Mouse (Mus musculus) embryonic facial prominence, embryonic 11.5 days (tissue): ENCODE data around the gene Kmt2c. TPM values are rescaled to one million over a fixed set of nuclear protein-coding genes. Genes with fewer than 3 reads are reported as not detected.

Experiments used
- ATAC-seq: fragments of 200-750 bp; cut with Nextera tagmentation; replicated peaks from 2 replicates; pipeline ENCODE4 v1.8.0; 2017; ENCODE audit warnings: low read depth; ENCODE audit not compliant: insufficient number of reproducible peaks, low FRiP score, low TSS enrichment
- DNase-seq: peaks from one replicate; pipeline ENCODE4 v3.0.0-alpha.2; 2015; ENCODE audit warnings: low spot score
- H3K27ac ChIP-seq: fragments of 300-500 bp; sonication (generic); replicated peaks from 2 replicates; pipeline ENCODE4 v1.5.1; 2014; ENCODE audit warnings: mild to moderate bottlenecking, low read depth, low read length, control low read depth
- H3K27me3 ChIP-seq: fragments of 300-500 bp; sonication (generic); 2 replicates; pipeline ENCODE4 v1.6.1; 2014; ENCODE audit warnings: mild to moderate bottlenecking, low read length, moderate library complexity, mixed read lengths; ENCODE audit not compliant: control insufficient read depth, insufficient read depth
- H3K36me3 ChIP-seq: fragments of 300-500 bp; sonication (generic); replicated peaks from 2 replicates; pipeline ENCODE4 v1.6.1; 2014; ENCODE audit warnings: low read depth, mild to moderate bottlenecking, low read length, moderate library complexity, mixed read lengths; ENCODE audit not compliant: control insufficient read depth, insufficient read depth
- H3K4me1 ChIP-seq: fragments of 300-500 bp; sonication (generic); 2 replicates; pipeline ENCODE4 v1.6.1; 2014; ENCODE audit warnings: low read length, mixed read lengths; ENCODE audit not compliant: control insufficient read depth, insufficient read depth
- H3K4me2 ChIP-seq: fragments of 300-500 bp; sonication (generic); 2 replicates; pipeline ENCODE4 v1.6.1; 2014; ENCODE audit warnings: low read depth, mild to moderate bottlenecking, control low read depth, low read length, moderate library complexity
- H3K4me3 ChIP-seq: fragments of 300-500 bp; sonication (generic); 2 replicates; pipeline ENCODE4 v1.5.1; 2014; ENCODE audit warnings: low read depth, low read length, control low read depth
- H3K9ac ChIP-seq: fragments of 300-500 bp; sonication (generic); replicated peaks from 2 replicates; pipeline ENCODE4 v1.6.1; 2014; ENCODE audit warnings: mild to moderate bottlenecking, control low read depth, low read length
- H3K9me3 ChIP-seq: fragments of 300-500 bp; sonication (generic); replicated peaks from 2 replicates; pipeline ENCODE4 v1.6.1; 2016; ENCODE audit warnings: mild to moderate bottlenecking, low read length, inconsistent platforms, mixed read lengths; ENCODE audit not compliant: control insufficient read depth
- WGBS: fragments of 180-500 bp; shearing (Covaris S2); extraction: QIAGEN DNeasy Blood & Tissue Kit; methylation state at CpG from one replicate; pipeline ENCODE4 v1.1.7; 2014; 5-methylcytosine and 5-hydroxymethylcytosine counted together
- polyA plus RNA-seq: library from polyadenylated mRNA; unstranded; fragments of >200 nt; fragmentation: Nextera tagmentation; extraction: Ambion mirVana; gene quantifications from 2 replicates; pipeline ENCODE4 v1.2.1, GENCODE M21; 2014

Gene Kmt2c
- polyA plus RNA-seq, 1 experiment from 2014 or later = 15.8 TPM

DNA sequence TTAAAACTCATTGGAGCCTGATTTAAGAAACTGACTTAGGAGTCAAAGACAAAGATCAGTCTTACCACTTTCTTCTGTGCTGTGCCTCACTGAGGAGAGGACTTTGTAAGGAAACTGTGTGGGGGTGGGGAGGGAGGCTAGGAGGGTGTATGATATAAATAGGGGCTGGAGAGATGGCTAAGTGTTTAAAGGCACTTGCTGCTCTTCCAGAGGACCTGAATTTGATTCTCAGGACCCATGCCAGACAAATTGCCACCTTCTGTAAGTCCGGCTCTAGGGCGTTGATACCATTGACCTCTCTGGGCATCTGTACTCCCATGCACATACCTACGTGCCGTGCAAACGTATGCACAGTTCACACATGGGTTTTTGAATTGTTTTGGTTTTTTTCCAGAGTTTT is 7.5 kb upstream of the Kmt2c start:
- H3K4me1 ChIP-seq = no peaks in the 10 kb centered on the region
- no peak overlapping the region for H3K27ac ChIP-seq
- WGBS = 78% methylated on average over 5 of the region's 5 CpGs
- H3K9me3 ChIP-seq = no peaks in the 10 kb centered on the region
- no peak overlapping the region for H3K4me3 ChIP-seq
- no peaks in the 10 kb centered on the region for H3K27me3 ChIP-seq
- H3K4me2 ChIP-seq = no peak overlapping the region
- ATAC-seq = no peak
- DNase-seq = no peak
- H3K9ac ChIP-seq = no peak overlapping the region
- H3K36me3 ChIP-seq = no peaks in the 10 kb centered on the region

DNA sequence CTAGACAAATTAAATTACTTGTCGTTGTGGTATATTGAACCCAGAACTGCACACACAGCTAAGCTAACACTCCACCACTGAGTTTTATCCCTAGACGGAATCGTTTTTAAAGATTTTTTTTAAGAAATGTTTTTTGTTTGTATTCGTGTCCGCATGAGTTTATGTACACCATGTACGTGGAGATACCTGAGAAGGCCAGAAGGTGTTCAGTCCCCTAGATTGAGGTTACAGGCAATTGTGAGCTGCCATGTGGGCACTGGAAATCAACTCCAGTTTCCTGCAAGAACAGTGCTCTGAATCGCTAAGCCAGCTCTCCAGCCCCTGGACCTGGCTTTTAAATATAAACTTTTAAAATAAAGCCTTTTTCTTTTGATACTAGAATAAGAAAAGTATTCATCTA is 2.1 kb upstream of the Kmt2c start:
- DNase-seq (no peak), ATAC-seq (no peak)
- Histone ChIP-seq H3K9me3 (no peaks in the 10 kb centered on the region), H3K27ac (no peak overlapping the region), H3K4me3 (no peak overlapping the region), H3K36me3 (no peaks in the 10 kb centered on the region), H3K4me1 (no peaks in the 10 kb centered on the region), H3K4me2 (no peak overlapping the region), H3K27me3 (no peaks in the 10 kb centered on the region), H3K9ac (no peak overlapping the region)
- 61% methylated on average over 7 of the region's 7 CpGs for WGBS

DNA sequence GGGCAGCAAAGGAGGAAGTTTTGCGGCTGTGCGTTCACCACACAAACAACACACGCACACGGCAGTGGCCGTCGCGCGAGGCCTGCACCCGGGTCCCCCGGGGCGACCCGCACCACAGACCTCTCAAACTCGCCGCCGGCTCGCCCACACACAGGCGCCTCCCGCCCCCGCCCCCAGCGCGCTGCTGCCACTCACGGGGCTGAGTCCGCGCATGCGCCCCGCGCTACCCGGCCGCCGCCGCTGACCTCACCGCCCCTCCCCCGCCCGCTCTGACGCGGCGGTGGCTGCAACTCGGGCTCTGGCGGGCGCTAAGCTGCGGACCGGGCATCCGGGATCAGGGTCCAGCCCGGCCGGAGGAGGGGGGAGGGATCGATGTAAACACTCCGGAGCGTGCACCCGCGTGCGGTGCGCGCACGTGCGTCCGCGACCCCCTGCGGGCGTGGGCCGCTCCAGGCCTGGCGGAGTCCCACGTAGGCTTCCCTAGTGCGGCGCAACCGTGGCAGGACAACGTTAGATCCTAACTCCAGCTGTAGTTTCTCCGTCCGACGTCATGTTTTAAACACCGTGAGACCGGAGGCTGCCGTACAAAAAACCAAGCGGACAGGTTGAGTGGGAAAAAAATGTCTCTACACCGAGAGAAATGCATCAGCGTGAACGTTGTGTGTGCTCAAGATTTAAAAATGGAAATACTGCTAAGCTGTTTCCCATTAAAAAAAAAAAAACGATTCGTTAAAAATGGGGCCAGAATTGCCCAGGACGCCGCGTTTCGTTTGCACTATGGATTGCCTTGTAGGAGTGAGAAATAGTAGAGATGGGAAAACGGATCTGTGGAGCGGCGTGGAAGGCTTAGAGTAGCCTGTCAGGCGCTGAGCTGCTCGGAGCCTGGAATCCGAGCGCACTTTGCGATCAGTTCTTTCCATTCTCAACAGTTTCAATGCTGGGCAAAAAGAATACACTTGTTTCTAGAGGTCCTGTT is 1.1 kb upstream of the Kmt2c start:
- H3K27ac ChIP-seq = peak overlapping the region; percentile 97
- no peaks in the 10 kb centered on the region for H3K36me3 ChIP-seq
- H3K9me3 ChIP-seq = no peaks in the 10 kb centered on the region
- ATAC-seq (peak; percentile 88), DNase-seq (peak; percentile 96)
- H3K9ac ChIP-seq = peak overlapping the region; percentile 74
- H3K27me3 ChIP-seq = no peaks in the 10 kb centered on the region
- H3K4me2 ChIP-seq = peak overlapping the region; percentile 78
- no peaks in the 10 kb centered on the region for H3K4me1 ChIP-seq
- H3K4me3 ChIP-seq = peak overlapping the region; percentile 93
- 0% methylated on average over 70 of the region's 90 CpGs for WGBS

DNA sequence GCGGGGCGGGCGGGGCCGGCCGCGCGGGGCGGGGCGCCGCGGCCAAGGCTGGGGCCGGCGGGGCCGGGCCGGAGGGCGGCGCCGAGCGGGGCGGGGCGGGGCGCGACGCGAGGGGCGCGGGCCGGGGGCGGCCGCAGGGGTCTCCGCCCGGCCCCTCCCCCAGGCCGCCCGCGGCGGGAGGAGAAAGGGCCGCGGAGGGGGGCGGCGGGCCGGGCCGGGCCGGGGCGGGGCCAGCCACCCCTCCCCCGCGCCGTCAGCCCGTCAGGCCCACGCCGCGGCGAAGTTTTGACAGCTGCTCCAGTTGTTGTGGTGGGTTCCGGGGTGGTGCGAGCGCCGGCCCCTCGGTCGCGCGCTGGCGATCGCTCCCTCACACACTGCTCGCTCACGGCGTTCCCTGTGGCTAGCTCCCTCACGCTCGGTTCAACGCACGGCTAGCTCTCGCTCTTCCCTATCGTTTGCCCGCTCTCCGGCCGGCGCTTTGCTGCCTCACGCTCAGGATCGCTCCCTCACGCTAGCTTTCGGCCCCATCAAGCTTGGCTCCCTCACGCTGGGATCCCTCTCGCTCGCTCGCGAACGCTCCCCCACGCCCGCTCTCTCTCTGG is 339 bp upstream of the Kmt2c start:
- Histone ChIP-seq H3K4me2 (peak overlapping the region; percentile 78), H3K27me3 (no peaks in the 10 kb centered on the region), H3K27ac (peak overlapping the region; percentile 97), H3K9ac (peak overlapping the region; percentile 96), H3K9me3 (no peaks in the 10 kb centered on the region), H3K4me3 (peak overlapping the region; percentile 93), H3K36me3 (no peaks in the 10 kb centered on the region), H3K4me1 (no peaks in the 10 kb centered on the region)
- peak; percentile 89 for ATAC-seq
- peak; percentile 87 for DNase-seq
- under 1% methylated on average over 31 of the region's 87 CpGs for WGBS

DNA sequence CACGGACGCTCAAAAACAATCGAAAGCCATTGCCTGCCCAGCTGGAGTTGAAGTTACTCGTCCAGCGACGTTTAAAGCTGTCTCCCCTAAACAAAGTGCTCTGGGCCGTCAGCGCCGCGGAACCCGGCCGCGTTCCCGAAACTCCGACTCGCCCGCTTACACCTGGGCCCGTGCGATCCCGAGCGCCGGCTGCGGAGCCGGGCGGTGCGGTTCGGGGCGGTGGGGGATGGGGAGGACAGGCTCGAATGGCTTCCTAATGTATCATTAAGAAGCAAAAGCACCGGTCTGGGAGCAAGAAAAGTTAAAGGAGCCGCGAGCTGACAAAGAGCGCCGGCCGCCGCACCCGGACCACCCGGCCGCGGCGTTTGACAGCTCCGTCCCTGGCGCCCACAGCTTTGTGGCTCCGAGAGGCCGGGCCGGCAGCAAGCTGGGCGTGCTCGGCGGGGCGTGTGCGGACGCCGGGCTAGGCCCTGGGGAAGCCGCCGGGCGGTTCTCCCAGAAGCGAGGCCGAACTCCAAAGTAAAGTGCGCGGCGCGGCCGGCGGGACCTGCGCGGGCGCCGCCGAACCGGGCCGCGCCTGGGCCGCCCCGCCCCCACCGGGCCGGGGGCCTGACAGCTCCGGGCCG is 750 bp downstream of the Kmt2c start:
- ATAC-seq (no peak), DNase-seq (peak; percentile 67)
- 0% methylated on average over 61 of the region's 78 CpGs for WGBS
- Histone ChIP-seq H3K27ac (peak overlapping the region; percentile 95), H3K27me3 (no peaks in the 10 kb centered on the region), H3K4me1 (no peaks in the 10 kb centered on the region), H3K9me3 (no peaks in the 10 kb centered on the region), H3K4me2 (peak overlapping the region; percentile 67), H3K4me3 (peak overlapping the region; percentile 93), H3K9ac (peak overlapping the region; percentile 96), H3K36me3 (no peaks in the 10 kb centered on the region)

DNA sequence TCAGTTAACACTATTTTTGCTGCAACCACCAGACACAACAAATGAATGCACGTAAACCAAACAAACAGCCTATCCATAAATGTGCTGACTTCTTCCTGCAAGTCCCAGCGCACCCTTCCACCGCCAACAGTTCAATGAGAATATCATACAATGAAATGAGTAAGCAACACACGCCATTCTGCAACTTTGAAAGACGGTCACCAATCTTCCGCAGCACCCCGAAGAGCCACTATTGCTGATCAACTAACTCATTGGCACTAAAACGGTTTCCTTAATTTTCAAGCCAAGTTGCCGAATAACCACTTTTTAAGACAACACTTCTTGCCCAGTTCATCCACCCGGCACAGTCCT is 1.2 kb downstream of the Kmt2c start:
- Histone ChIP-seq H3K4me2 (peak overlapping the region; percentile 67), H3K9ac (peak overlapping the region; percentile 96), H3K4me1 (no peaks in the 10 kb centered on the region), H3K9me3 (no peaks in the 10 kb centered on the region), H3K27ac (no peak overlapping the region), H3K27me3 (no peaks in the 10 kb centered on the region), H3K36me3 (no peaks in the 10 kb centered on the region), H3K4me3 (peak overlapping the region; percentile 93)
- WGBS = 3% methylated on average over 10 of the region's 10 CpGs
- DNase-seq = peak; percentile 26
- no peak for ATAC-seq

DNA sequence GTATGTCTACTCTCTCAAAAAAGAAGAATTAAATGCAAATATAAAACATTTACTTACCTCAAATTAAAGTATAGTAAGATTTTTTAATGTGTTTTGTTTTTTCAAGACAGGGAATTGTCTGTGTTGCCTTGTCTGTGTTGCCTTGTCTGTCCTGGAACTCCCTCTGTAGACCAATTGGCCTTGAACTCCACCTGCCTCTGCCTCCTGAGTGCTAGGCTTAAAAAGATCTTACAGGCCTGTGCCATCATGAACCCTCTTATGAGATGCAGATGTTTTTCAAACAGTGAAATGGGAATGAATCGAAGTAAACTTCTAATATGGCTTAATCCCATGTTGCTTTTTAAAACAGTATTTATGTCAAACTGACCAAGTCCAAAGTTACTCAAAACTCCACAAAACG is 1.9 kb downstream of the Kmt2c start:
- peak overlapping the region; percentile 67 for H3K4me2 ChIP-seq
- H3K4me3 ChIP-seq = peak overlapping the region; percentile 93; the same call in 1 of the 2 replicates
- H3K4me1 ChIP-seq = no peaks in the 10 kb centered on the region
- ATAC-seq (no peak), DNase-seq (no peak)
- no peaks in the 10 kb centered on the region for H3K27me3 ChIP-seq
- no peaks in the 10 kb centered on the region for H3K36me3 ChIP-seq
- H3K9me3 ChIP-seq = no peaks in the 10 kb centered on the region
- no peak overlapping the region for H3K9ac ChIP-seq
- WGBS = 33% methylated on average over 2 of the region's 2 CpGs
- no peak overlapping the region for H3K27ac ChIP-seq

DNA sequence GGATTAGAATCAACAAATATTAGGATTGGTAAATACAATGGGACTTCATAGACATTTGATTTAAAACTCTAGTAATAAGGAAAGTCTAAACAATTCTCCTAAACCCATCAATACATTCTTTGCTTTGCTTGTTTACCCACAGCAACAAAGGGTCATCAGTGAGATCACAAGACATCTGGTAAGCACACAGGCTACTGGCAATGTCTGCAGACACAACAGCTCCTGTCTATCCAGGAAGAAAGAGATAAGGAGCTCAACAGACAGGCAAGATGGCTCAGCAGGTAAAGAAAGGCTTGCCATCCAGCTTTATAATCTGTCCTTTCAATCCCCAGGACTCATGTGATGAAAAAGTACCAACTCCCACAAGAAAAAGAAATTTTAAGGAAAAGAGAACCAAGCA is 19.7 kb downstream of the Kmt2c start:
- H3K36me3 ChIP-seq = no peaks in the 10 kb centered on the region
- H3K4me3 ChIP-seq = no peak overlapping the region
- no peaks in the 10 kb centered on the region for H3K27me3 ChIP-seq
- H3K4me2 ChIP-seq = no peak overlapping the region
- H3K9ac ChIP-seq = no peak overlapping the region
- no peaks in the 10 kb centered on the region for H3K4me1 ChIP-seq
- no peak overlapping the region for H3K27ac ChIP-seq
- DNase-seq (no peak), ATAC-seq (no peak)
- no peaks in the 10 kb centered on the region for H3K9me3 ChIP-seq
